Mouse (Mus musculus) MEL (cell line): ENCODE data around the gene Iqcd. TPM values are rescaled to one million over a fixed set of nuclear protein-coding genes. Genes with fewer than 3 reads are reported as not detected.

Experiments
- DNase-seq: peaks from one replicate; pipeline ENCODE4 v3.0.0; 2011; ENCODE audit warnings: low read depth, low spot score
- H3K27ac ChIP-seq: 2 replicates; pipeline ENCODE4 v1.5.1; 2012; ENCODE audit warnings: low read depth, mild to moderate bottlenecking, control low read depth, low read length, moderate library complexity; ENCODE audit not compliant: control insufficient read depth
- H3K27me3 ChIP-seq, 2 experiments: fragments of 150-350 bp in 1 of 2; sonication (generic) in 1 of 2; 2 replicates each; pipeline ENCODE4 v1.6.1; 2012; ENCODE audit warnings: low read length in 2 of 2, mild to moderate bottlenecking in 2 of 2, improper control_type of control experiment in 1 of 2, moderate library complexity in 1 of 2; ENCODE audit not compliant: insufficient read depth in 2 of 2, control insufficient read depth in 1 of 2
- H3K36me3 ChIP-seq, 2 experiments: 2 replicates each; pipeline ENCODE4 v1.6.1; 2012 to 2014; ENCODE audit warnings: low read length in 2 of 2, improper control_type of control experiment in 1 of 2, inconsistent platforms in 1 of 2, mild to moderate bottlenecking in 1 of 2; ENCODE audit not compliant: insufficient read depth in 2 of 2, control insufficient read depth in 1 of 2
- H3K4me1 ChIP-seq, 2 experiments: fragments of 150-350 bp in 1 of 2; sonication (generic) in 1 of 2; 2 replicates each; pipeline ENCODE4 v1.6.1; 2012; ENCODE audit warnings: low read length in 2 of 2, improper control_type of control experiment in 1 of 2, mild to moderate bottlenecking in 1 of 2; ENCODE audit not compliant: insufficient read depth in 2 of 2, control insufficient read depth in 1 of 2
- H3K4me3 ChIP-seq, 2 experiments: fragments of 150-350 bp in 1 of 2; sonication (generic) in 1 of 2; 2 replicates each; pipeline ENCODE4 v1.5.1; 2012; ENCODE audit warnings: low read depth in 2 of 2, low read length in 2 of 2, mild to moderate bottlenecking in 2 of 2, moderate library complexity in 2 of 2, control low read depth in 1 of 2, improper control_type of control experiment in 1 of 2; ENCODE audit not compliant: control insufficient read depth in 1 of 2, insufficient read depth in 1 of 2
- H3K79me2 ChIP-seq: 2 replicates; pipeline ENCODE4 v1.6.1; 2012; ENCODE audit warnings: mild to moderate bottlenecking, low read length, moderate library complexity; ENCODE audit not compliant: control insufficient read depth, poor library complexity, insufficient read depth
- H3K9ac ChIP-seq: 2 replicates; pipeline ENCODE4 v1.6.1; 2012; ENCODE audit warnings: low read depth, mild to moderate bottlenecking, control low read depth, low read length, moderate library complexity; ENCODE audit not compliant: control insufficient read depth, poor library complexity, severe bottlenecking
- H3K9me3 ChIP-seq: fragments of 150-350 bp; sonication (generic); replicated peaks from 2 replicates; pipeline ENCODE4 v1.6.1; 2012; ENCODE audit warnings: mild to moderate bottlenecking, low read length, improper control_type of control experiment, moderate library complexity; ENCODE audit not compliant: insufficient read depth
- BHLHE40 ChIP-seq: IDR thresholded peaks from 2 replicates; pipeline ENCODE4 v1.6.1; 2012; ENCODE audit warnings: low read depth, mild to moderate bottlenecking, inconsistent platforms, low read length, improper control_type of control experiment, borderline replicate concordance
- CHD1 ChIP-seq: IDR thresholded peaks from 2 replicates; pipeline ENCODE4 v1.6.1; 2012; ENCODE audit warnings: low read depth, mild to moderate bottlenecking, inconsistent platforms, low read length, improper control_type of control experiment
- CHD2 ChIP-seq: IDR thresholded peaks from 2 replicates; pipeline ENCODE4 v1.6.1; 2011; ENCODE audit warnings: low read length, improper control_type of control experiment
- CTCF ChIP-seq, 3 experiments: IDR thresholded peaks in 2 of 3; conservative IDR thresholded peaks in 1 of 3; 2 replicates each; pipeline ENCODE4 v1.5.1; 2011 to 2012; ENCODE audit warnings: low read length in 3 of 3, low read depth in 2 of 3, mild to moderate bottlenecking in 2 of 3, improper control_type of control experiment in 1 of 3, inconsistent platforms in 1 of 3, mixed read lengths in 1 of 3, moderate library complexity in 1 of 3; ENCODE audit not compliant: control insufficient read depth in 1 of 3, insufficient read depth in 1 of 3, poor library complexity in 1 of 3, severe bottlenecking in 1 of 3
- E2F4 ChIP-seq: IDR thresholded peaks from 2 replicates; pipeline ENCODE4 v1.6.1; 2011; ENCODE audit warnings: low read depth, low read length, improper control_type of control experiment, borderline replicate concordance
- ELF1 ChIP-seq: IDR thresholded peaks from 2 replicates; pipeline ENCODE4 v1.6.1; 2014; ENCODE audit warnings: low read depth, mild to moderate bottlenecking, inconsistent platforms, low read length, improper control_type of control experiment, moderate library complexity
- EP300 ChIP-seq, 2 experiments: IDR thresholded peaks; 2 replicates each; pipeline ENCODE4 v1.6.1; 2011; ENCODE audit warnings: improper control_type of control experiment in 2 of 2, low read length in 2 of 2, low read depth in 1 of 2, mild to moderate bottlenecking in 1 of 2
- ETS1 ChIP-seq: IDR thresholded peaks from 2 replicates; pipeline ENCODE4 v1.6.1; 2012; ENCODE audit warnings: low read depth, mild to moderate bottlenecking, inconsistent platforms, low read length, improper control_type of control experiment, moderate library complexity
- GATA1 ChIP-seq: IDR thresholded peaks from 2 replicates; pipeline ENCODE4 v1.6.1; 2011; ENCODE audit warnings: low read depth, low read length, improper control_type of control experiment
- HCFC1 ChIP-seq: IDR thresholded peaks from 2 replicates; pipeline ENCODE4 v1.6.1; 2012; ENCODE audit warnings: low read depth, mild to moderate bottlenecking, inconsistent platforms, low read length, improper control_type of control experiment, moderate library complexity
- JUND ChIP-seq: IDR thresholded peaks from 2 replicates; pipeline ENCODE4 v1.6.1; 2011; ENCODE audit warnings: low read depth, mild to moderate bottlenecking, improper control_type of control experiment, low read length
- KAT2A ChIP-seq: conservative IDR thresholded peaks from 2 replicates; pipeline ENCODE4 v1.6.1; 2012; ENCODE audit warnings: low read depth, low read length, improper control_type of control experiment, inconsistent platforms
- MAFK ChIP-seq: IDR thresholded peaks from 2 replicates; pipeline ENCODE4 v1.6.1; 2011; ENCODE audit warnings: low read depth, mild to moderate bottlenecking, low read length, improper control_type of control experiment, borderline replicate concordance
- MAX ChIP-seq: IDR thresholded peaks from 2 replicates; pipeline ENCODE4 v1.6.1; 2011; ENCODE audit warnings: low read length, improper control_type of control experiment
- MXI1 ChIP-seq: IDR thresholded peaks from 2 replicates; pipeline ENCODE4 v1.6.1; 2011; ENCODE audit warnings: mild to moderate bottlenecking, low read depth, low read length, improper control_type of control experiment
- POLR2A ChIP-seq, 2 experiments: IDR thresholded peaks; 2 replicates each; pipeline ENCODE4 v1.6.1; 2011 to 2012; ENCODE audit warnings: low read length in 2 of 2, mild to moderate bottlenecking in 2 of 2, control low read depth in 1 of 2, improper control_type of control experiment in 1 of 2, low read depth in 1 of 2, moderate library complexity in 1 of 2; ENCODE audit not compliant: control insufficient read depth in 1 of 2, insufficient read depth in 1 of 2, poor library complexity in 1 of 2
- POLR2AphosphoS5 ChIP-seq: IDR thresholded peaks from 2 replicates; pipeline ENCODE4 v1.6.1; 2012; ENCODE audit warnings: low read depth, borderline replicate concordance, mild to moderate bottlenecking, inconsistent platforms, low read length, moderate library complexity, mixed read lengths
- RAD21 ChIP-seq: IDR thresholded peaks from 2 replicates; pipeline ENCODE4 v1.6.1; 2011; ENCODE audit warnings: mild to moderate bottlenecking, low read depth, low read length, improper control_type of control experiment
- RCOR1 ChIP-seq: IDR thresholded peaks from 2 replicates; pipeline ENCODE4 v1.6.1; 2012; ENCODE audit warnings: low read depth, mild to moderate bottlenecking, inconsistent platforms, low read length, improper control_type of control experiment
- SIN3A ChIP-seq: IDR thresholded peaks from 2 replicates; pipeline ENCODE4 v1.6.1; 2012; ENCODE audit warnings: low read length, improper control_type of control experiment, inconsistent platforms
- SMC3 ChIP-seq: IDR thresholded peaks from 2 replicates; pipeline ENCODE4 v1.6.1; 2011; ENCODE audit warnings: low read depth, low read length, improper control_type of control experiment
- TAL1 ChIP-seq: IDR thresholded peaks from 2 replicates; pipeline ENCODE4 v1.6.1; 2012; ENCODE audit warnings: mild to moderate bottlenecking, inconsistent platforms, low read length, moderate library complexity, mixed read lengths
- TBP ChIP-seq: IDR thresholded peaks from 2 replicates; pipeline ENCODE4 v1.8.0; 2011; ENCODE audit warnings: low read depth, low read length, improper control_type of control experiment
- TCF12 ChIP-seq: IDR thresholded peaks from 2 replicates; pipeline ENCODE4 v1.6.1; 2014; ENCODE audit warnings: low read depth, mild to moderate bottlenecking, inconsistent platforms, low read length, improper control_type of control experiment, moderate library complexity
- UBTF ChIP-seq: IDR thresholded peaks from 2 replicates; pipeline ENCODE4 v1.6.1; 2012; ENCODE audit warnings: low read depth, mild to moderate bottlenecking, inconsistent platforms, low read length, improper control_type of control experiment, moderate library complexity, borderline replicate concordance; ENCODE audit not compliant: insufficient read depth
- USF1 ChIP-seq: IDR thresholded peaks from 2 replicates; pipeline ENCODE4 v1.6.1; 2014; ENCODE audit warnings: low read depth, mild to moderate bottlenecking, inconsistent platforms, low read length, improper control_type of control experiment, moderate library complexity
- USF2 ChIP-seq, 2 experiments: IDR thresholded peaks; 2 replicates each; pipeline ENCODE4 v1.6.1; 2011 to 2012; ENCODE audit warnings: improper control_type of control experiment in 2 of 2, low read length in 2 of 2, borderline replicate concordance in 1 of 2, inconsistent platforms in 1 of 2, low read depth in 1 of 2, mild to moderate bottlenecking in 1 of 2; ENCODE audit not compliant: insufficient read depth in 1 of 2
- ZC3H11A ChIP-seq: IDR thresholded peaks from 2 replicates; pipeline ENCODE4 v1.6.1; 2012; ENCODE audit warnings: low read depth, mild to moderate bottlenecking, inconsistent platforms, low read length, improper control_type of control experiment
- ZKSCAN1 ChIP-seq: IDR thresholded peaks from 2 replicates; pipeline ENCODE4 v1.6.1; 2012; ENCODE audit warnings: low read depth, mild to moderate bottlenecking, inconsistent platforms, low read length, improper control_type of control experiment, moderate library complexity
- ZMIZ1 ChIP-seq: IDR thresholded peaks from 2 replicates; pipeline ENCODE4 v1.6.1; 2012; ENCODE audit warnings: low read depth, mild to moderate bottlenecking, inconsistent platforms, low read length, improper control_type of control experiment, moderate library complexity
- ZNF384 ChIP-seq: IDR thresholded peaks from 2 replicates; pipeline ENCODE4 v1.6.1; 2012; ENCODE audit warnings: low read depth, mild to moderate bottlenecking, inconsistent platforms, low read length, improper control_type of control experiment
- polyA plus RNA-seq, 2 experiments: library from polyadenylated mRNA; stranded (reverse) in 1 of 2; unstranded in 1 of 2; fragments of >175 nt in 1 of 2; fragments of >200 nt in 1 of 2; gene quantifications; 2 replicates each; pipeline versions ENCODE4 v1.2.1 to v1.2.4; 2012; ENCODE audit warnings: low replicate concordance in 2 of 2, low read depth in 1 of 2; ENCODE audit not compliant: insufficient read length in 2 of 2, insufficient read depth in 1 of 2, missing spikeins in 1 of 2
- total RNA-seq: library from RNA; depleted of rRNA; stranded (reverse); fragments of 300-350 nt; gene quantifications from 2 replicates; pipeline ENCODE4 v1.2.3, GENCODE M21; 2012

The Iqcd gene
- total and polyA plus RNA-seq, 3 experiments = 1.1 to 2.2 TPM; not detected in 1

DNA sequence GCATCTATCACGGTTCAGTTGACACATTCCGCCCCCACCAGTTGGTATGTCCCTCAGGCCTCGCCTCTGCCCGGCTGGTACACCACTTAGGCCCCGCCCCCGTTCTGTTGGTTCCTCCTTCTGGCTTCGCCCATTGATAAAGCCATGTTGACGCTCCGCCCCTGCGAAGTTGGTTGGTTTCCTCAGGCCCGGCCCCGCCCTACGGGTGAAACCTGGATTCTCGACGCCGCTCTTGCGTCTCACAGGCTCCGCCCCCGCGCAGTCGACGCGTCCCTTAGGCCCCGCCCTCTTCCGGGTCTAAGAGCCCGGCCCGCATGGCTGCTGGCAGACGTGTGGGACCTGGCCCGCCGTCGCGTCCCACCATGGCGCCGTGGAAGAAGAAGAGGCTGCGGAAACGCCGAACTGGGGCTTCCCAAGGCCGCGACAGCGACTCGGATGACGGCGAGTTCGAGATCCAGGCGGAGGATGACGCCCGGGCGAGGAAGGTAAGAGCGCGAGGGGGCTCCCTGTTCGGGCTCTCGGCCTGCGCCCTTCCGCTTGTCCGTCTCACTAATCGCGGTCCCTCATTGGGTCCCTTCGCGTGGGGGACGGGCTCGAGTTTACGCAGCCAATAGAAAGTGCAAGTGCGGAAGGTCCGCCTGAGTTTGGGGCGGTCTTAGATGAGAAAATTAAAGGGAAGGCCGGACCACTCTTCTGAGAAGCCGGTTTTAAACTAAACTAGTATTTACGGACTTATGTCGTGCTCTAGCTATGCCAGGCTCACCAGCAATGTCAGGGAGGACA, 24.2 kb downstream of the Iqcd start (continued):
- TF ChIP-seq TAL1 (no peak), ZC3H11A (no peak), KAT2A (no peak)

DNA sequence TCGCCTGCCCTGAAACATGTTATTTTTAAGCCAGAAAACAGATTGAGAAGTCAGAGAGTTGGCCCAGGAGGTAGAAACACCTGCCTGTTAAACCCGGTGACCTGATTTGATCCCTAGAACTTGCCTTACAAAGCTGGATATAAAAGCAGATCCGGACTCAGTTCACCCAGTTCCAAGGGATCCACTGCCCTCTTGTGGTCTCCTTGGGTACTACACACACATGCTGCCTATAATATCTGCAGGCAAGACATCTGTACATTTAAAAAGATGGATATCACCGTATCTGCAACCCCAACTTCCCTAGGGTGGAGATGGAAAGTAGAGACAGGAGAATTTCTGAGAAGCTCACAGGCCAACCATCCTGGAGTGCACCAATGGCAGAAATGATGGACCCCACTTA, 27.1 kb downstream of the Iqcd start:
- Histone ChIP-seq H3K36me3 (peaks cover 0 to 1% of the 10 kb centered on the region in 2 experiments; a peak in 2 of 4 replicates), H3K27ac (no peak overlapping the region), H3K79me2 (peaks cover 29% of the 10 kb centered on the region), H3K4me3 (no peak overlapping the region), H3K27me3 (no peaks in the 10 kb centered on the region), H3K4me1 (peaks cover 2 to 8% of the 10 kb centered on the region in 2 experiments; a peak in 2 of 4 replicates), H3K9ac (no peak overlapping the region), H3K9me3 (no peaks in the 10 kb centered on the region)
- DNase-seq = peak; percentile 77
- no peak for TF ChIP-seq ZKSCAN1
- TF ChIP-seq BHLHE40 = no peak
- TF ChIP-seq POLR2A (IDR thresholded peaks at IDR 0.05; ENCODE audit: control insufficient read depth in 1 of 2, insufficient read depth in 1 of 2, low read depth in 1 of 2, low read length in 2 of 2, poor library complexity in 1 of 2) = no peak
- TF ChIP-seq TBP = no peak
- TF ChIP-seq ZMIZ1 = no peak
- TF ChIP-seq ZC3H11A = no peak
- TF ChIP-seq EP300 (IDR thresholded peaks at IDR 0.05; ENCODE audit: low read depth in 1 of 2, low read length in 2 of 2) = no peak
- TF ChIP-seq MAFK = no peak
- no peak for TF ChIP-seq USF1
- TF ChIP-seq RAD21 = peak; percentile 26; the same call in 1 of the 2 replicates
- no peak for TF ChIP-seq TAL1
- no peak for TF ChIP-seq E2F4
- TF ChIP-seq ZNF384 = no peak
- no peak for TF ChIP-seq USF2 (IDR thresholded peaks at IDR 0.05; ENCODE audit: borderline replicate concordance in 1 of 2, insufficient read depth in 1 of 2, low read depth in 1 of 2, low read length in 2 of 2)
- TF ChIP-seq MAX = 0 out of 2 replicates have a peak, but pooled peaks have one; percentile 16
- no peak for TF ChIP-seq CHD2
- TF ChIP-seq POLR2AphosphoS5 = no peak
- TF ChIP-seq GATA1 = no peak
- TF ChIP-seq ETS1 = no peak
- no peak for TF ChIP-seq RCOR1
- TF ChIP-seq SIN3A = no peak
- no peak for TF ChIP-seq TCF12
- TF ChIP-seq UBTF = no peak
- TF ChIP-seq MXI1 = no peak
- TF ChIP-seq SMC3 = peak; percentile 33
- no peak for TF ChIP-seq CHD1
- no peak for TF ChIP-seq JUND
- peak; percentile 62 to 89 (median 71) for TF ChIP-seq CTCF (IDR thresholded peaks at IDR 0.05 in 2 of 3, conservative IDR thresholded peaks at IDR 0.05 in 1 of 3; ENCODE audit: control insufficient read depth in 1 of 3, insufficient read depth in 1 of 3, low read depth in 2 of 3, low read length in 3 of 3, poor library complexity in 1 of 3, severe bottlenecking in 1 of 3)
- TF ChIP-seq HCFC1 = no peak
- no peak for TF ChIP-seq ELF1
